Mouse (Mus musculus) frontal cortex, postnatal 25 days (tissue): ENCODE measurements around the gene Igsf9.

ENCODE experiments used
- DNase-seq, 2 experiments: peaks; one replicate each; pipeline ENCODE4 v3.0.0; 2022; ENCODE audit warnings: low spot score in 2 of 2

Gene Igsf9

DNA sequence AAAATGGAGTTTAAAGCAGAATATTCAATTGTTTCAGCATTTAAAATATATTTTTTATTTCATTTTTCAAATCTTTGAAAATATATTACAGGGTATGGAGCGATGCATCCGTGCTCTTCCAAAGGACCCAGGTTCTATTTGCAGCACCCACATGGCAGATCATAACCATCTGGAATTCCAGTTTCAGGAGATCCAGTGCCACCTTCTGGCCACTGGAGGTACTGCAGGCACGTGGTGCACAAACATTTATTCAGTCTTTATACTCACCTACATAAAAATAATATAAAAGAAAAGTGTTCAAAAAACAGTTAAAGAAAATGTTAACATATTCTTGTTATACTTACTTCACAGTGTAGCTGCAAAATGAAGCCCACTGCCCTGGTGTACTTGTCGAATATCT, 36.4 kb downstream of the Igsf9 start:
- DNase-seq = no peak

DNA sequence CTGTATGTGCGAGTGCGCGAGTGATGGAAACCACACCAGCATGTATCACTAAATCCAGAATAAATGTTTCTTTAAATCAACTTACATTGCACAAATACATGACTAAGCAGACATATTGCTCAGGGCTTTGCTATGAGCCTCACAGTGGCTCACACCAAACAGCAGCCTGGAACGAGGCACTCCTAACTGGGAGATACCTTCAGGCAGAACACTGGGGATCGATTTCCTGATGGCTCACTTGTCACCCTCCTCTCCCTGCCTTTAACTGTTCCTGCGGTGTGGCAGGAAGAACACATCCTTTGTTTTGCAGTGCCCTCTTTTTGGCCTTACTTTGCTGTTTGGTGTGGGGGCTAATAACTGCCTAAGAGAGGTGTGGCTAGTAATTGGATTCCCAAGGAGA, 38.1 kb downstream of the Igsf9 start:
- no peak for DNase-seq

DNA sequence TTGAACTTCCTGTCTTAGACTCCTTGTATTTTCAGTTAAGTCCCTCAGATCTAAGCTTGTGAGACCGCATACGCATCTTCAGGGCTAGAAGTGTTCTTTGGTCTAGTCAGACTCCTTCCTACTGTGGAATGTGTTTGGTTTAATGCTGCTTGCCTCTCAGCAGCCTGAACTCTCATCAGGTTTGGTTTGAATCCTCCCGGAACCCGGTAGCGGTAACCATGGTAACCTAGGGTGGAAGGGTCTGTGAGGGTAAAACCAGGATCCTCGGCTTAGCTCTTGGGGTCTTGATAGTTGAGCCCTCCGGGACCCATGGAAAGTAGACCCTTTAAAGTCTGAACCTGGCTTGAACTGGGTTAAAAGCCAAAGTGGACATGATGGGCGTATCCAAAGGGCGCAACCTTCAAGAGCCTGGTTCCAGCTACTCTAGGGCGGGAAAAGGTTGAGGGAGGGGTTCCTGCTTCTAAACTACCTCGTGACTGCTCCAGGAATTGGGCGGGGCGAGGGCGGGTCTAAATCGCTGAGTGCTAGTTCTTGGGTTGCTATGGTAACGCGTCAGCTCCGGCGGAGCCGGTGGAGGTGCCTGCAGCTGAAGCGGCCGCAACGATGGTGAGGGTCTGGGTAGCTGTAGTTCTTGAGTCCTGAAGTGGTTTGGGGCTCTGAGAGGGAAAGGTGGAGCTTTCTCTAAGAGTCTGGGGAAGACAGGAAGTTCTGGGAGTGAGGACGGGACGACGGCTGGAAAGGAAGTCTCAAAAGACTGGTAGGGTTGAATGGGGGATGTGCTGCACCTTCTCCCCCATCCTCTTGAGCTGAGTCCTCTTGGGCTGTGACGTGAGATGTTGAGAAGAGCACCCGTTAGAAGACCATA, 39.2 kb downstream of the Igsf9 start, which contains the start of gene Cfap45:
Cfap45 (plus strand) TSS at position 226 of the 865 bp plus-strand sequence.
- peak; percentile 58 to 68 for DNase-seq

DNA sequence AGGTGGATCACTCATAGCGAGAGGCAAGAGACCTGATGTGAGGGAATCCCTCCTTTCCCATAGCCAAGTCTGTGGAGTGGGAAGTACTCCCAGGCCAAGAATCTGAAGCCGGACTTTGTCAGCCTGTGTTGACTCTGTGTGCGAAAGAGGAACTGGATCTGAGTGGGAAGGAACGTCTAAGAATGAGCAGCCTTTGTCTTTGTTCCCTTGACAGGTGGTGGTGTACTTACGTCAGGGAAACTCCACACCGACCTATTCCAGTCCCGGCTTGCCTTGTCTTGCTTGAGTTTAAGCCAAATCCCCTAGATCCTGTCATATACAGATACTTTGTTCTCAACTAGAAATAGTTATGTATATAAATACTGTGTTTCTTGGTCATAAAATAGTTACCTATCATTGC, 40.9 kb downstream of the Igsf9 start:
- DNase-seq = no peak

DNA sequence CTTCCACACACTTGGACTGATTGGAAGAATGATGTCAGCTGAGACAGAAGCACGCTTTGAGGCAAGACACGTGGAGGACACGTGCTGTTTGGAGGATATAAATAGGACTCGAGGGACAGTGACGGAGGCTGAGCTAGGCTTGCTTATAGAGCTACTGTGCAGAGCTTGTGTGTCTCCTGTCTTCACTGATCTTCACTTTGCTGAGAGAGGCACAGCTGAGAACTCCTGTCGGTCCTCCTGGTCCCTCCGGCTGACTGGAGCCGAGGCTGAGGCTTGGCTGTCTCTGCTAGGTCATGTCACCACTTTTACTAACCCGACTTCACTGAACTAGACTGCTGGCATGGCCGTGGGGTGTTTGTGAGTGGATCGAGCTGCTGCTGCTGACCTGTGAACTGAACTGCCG, 42.1 kb downstream of the Igsf9 start:
- DNase-seq = no peak

DNA sequence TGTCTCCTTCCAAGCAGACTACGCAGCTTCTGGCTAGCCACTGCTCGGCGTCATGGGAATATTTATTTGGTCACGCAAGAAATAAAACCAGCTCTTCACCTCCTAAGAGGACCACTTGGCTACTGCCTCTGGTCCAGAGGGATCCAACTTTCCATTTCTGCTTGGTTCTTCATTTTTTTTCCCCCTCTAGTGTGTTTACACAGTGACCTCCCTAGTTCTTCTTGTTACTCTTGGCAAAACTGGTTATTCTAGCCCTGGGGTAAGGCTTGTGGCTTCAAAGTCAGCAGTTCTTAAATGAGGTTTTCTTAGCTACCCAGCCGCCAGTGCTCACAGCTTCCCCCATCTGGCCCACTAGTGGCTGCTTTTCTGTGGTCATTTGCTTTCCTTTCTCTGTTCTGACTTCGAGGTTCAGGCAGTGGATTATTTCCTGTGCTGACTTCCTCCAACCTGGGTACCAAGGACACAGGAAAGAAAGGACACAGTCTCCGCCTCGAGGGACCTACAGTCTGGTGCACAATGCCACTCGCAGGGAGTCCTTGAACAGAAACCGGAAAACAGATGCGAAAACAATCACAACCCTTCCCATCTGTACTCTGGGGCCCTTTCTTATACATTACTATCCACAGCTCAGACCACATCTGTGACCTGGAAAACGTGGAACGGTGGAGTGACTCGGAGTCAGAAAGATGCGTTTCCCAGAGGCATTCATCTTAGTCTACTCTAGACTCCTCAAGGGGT, 43.6 kb downstream of the Igsf9 start:
- no peak for DNase-seq

DNA sequence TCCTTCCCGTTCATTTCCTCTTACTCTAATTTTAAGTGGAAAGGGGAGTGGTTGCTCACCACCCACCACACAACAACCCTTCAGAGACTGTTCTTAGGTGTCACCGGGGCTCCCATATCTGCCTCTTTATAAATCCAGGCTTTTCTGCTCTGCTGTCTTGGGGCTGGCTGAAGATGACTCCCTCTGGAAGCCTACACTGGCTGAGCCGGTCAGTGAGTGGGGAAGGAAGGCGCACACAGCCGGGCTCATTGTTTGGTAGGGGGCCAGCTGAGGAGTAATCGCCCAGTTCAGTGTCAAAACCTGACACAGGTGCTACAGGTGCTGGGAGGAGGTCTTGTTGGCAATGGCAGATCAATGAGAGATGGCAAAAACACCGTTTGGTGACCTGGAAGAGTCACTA, 44.4 kb downstream of the Igsf9 start:
- no peak for DNase-seq

DNA sequence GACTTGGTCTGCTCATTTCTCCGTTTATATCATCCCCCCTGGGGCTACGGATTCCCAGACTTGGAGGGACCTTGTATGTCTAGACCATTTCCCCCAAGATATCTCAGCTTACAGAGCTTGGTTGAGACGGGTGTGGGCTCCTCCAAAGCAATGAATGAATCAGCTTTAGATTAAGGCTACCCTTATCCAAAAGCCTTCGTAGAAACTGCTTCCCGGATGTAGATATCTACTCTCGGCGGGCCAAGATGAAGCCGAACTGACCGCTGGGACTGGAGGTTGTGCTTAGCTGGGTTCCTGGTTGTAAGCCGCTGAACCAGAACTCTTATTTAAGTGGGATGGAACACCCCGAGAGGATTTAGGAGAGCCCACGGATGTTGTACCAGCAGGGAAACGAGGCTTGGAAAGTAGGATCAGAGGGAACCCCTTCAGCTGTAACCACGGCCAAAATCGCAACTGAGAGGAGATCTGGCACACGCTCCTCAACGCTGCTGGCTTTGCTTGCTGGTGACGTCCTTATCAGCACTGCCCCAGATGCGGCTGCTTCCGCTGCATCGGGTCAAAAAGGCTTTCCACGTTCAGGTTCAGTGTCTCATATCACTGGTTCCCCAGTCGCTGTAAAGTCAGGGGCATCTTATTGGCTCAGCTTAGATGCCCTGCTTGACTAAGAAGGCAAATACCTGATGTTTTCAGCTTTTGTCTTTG, 44.9 kb downstream of the Igsf9 start:
- DNase-seq = no peak

DNA sequence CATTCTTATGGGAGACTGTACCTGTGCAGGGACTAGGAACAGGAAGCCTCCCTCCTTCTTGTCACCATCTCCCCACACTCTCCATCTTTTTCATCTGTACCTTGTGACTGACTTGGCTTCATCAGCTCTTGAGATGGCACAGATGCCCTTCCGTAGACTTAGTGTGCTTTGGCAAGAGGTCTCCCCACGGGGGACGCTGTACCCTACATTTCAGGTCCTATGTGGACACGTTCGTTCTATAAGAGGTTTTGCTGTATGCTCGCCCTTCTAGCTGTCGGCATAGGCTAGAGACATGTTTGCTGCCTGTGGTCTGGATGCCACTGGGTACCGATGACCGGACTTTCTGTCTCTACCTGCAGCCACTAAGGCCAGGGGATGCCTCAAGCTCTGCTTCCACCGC, 45.8 kb downstream of the Igsf9 start:
- DNase-seq = no peak

DNA sequence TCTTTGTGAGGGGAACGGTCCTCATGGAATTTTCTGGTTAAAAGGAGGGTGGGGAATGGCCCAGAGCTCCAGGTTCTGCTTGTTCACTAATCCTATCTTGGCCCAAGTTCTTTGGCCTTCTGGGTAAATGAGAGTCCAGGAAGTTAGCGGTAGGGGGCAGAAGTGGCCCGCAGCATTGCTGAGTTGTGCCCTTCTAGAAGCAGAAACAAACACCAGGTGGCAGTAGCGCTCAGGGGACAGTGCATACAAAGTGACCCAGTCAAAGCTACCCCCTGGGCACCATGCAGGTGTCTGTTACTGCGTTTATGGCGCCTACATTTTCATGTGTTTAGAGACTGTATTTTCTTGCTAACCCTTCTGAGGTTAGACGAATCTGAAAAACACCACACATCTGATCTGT, 47.1 kb downstream of the Igsf9 start:
- DNase-seq = peak; percentile 81 to 84

DNA sequence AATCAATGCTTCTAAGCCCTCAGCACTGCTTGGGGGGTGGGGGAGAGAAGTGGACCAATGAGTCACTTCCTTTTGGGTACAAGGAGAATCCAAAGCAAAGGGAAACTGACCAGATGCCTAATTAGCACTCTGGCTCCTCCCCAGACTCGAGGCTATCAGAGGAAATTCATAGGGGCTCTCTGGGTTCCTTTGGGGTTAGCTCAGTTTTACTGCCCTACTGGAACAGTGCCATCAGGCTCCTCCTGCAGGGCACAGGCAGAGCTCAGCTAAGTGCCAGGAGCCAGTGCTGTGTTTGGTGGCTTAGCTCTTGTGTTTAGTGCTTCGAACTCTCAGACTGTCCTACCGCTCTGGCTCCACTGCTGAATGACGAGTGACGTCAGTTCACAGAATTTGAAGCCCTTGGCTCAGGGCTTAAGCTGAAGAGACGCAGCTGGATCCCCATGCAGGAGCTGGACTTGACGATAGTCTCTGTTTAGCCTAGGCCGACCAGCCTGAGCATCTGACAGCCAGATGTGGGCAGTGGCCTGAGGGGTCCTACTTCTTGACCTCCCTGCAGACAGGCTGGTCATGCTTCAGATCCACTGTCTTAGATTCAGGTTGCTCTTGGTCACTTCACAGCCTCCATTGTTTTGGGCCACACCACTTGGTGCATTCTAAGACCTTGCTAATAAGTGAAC, 49.1 kb downstream of the Igsf9 start:
- DNase-seq = no peak

DNA sequence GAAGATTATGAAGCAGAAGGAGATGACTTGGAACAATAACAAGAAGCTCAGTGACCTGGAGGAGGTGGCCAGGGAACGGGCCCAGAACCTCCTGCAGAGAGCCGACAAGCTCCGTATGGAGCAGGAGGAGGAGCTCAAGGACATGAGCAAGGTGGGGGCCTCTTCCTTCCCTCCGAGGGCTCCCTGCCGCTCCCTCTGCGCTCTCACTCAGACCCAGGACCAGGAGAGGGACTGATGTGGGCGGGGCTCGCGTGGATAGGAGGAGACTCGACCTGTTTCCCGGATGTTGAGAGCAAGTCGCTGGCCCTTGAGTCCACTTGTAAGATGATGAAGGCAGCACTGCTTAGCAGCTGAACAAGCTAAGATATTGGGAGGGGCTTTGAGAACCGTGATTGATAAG, 51.0 kb downstream of the Igsf9 start:
- DNase-seq = no peak

DNA sequence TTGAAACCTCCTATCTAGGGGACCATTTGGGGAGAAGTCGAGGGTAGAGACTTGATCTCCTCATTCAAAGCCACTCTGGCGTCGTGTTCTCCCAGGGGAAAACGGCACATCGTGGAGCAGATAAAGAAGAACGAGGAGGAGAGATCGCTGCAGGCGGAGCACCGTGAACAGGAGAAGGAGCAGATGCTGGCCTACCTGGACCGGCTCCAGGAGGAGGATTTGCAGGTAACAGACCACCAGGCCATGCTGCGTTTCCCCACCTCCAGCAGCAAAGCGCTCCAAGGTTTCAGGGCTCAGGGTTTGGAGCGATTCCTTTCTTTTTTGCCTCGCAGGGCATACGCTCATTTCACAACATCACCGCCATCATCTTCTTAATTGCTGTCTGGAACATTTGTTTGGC, 53.5 kb downstream of the Igsf9 start:
- DNase-seq = no peak

DNA sequence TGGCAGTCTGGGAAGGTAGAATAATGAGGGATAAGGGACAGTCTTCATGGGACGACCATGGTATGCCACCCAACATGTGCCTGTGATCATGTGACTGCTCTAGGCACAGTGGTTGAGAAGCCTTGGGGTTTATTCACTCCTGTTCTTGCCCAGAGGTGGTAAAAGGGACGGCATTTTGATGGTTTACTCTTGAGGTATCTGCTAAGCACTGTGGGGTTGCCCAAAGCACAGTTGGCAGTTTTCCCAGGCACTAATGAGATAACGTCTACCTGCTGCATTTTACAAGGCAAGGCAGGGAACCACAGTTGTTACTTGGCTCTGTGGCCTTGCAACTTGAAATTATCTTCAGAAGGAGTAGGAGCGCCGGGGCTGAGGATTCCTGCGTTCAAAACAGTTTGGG, 58.2 kb downstream of the Igsf9 start:
- DNase-seq = no peak

DNA sequence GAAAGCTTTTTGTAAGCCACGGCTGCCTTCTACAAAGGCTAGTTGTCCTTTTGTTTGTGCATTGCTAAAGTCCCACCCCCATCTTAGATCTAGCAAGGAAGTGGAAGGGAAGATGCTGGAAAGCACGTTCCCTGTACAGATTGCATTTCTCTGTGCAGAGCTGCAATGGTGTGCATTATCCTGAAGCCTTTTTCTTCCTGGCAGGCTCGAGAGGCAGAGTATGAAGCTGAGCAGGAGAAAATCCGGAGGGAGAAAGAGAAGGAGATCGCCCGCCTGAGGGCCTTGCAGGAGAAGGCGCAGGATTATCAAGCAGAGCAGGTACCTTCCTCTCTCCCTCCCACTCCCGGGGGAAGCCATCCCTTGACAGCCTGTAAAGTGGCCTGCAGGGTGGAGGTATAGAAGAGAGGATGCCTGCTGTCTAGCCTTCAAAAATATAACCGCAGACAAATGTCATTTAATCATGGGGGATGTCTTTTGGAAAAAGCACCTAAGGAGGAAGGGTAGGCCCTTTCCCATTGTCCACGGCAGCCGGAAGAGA, 58.8 kb downstream of the Igsf9 start:
- no peak for DNase-seq

DNA sequence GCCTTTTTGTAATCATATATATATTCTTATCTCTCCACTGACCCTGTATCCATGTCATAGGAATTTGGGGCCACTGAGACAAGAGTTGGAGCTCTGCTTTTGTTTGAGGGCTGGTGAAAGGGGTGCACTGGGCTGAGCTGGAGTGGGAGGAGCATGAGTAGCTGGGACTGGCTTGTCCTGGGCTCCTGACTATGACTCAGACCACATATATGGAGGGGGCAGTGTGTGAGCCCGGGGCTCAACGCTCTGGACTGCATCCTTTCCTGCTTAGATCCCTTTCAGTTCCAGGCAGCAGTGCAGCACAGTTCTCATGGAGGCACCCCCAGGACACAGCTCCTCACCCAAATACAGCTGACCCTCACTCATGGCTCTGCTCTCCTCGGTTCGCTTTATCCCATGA, 64.5 kb downstream of the Igsf9 start:
- no peak for DNase-seq
